Mouse (Mus musculus) cortical plate, adult 2 months (tissue): ENCODE measurements around the gene Thrap3. TPM values are rescaled to one million over a fixed set of nuclear protein-coding genes. Genes with fewer than 3 reads are reported as not detected.

Experiments
- H3K27ac ChIP-seq: fragments of 200-500 bp; 2 replicates; pipeline ENCODE4 v1.5.1; 2012; ENCODE audit warnings: low read length, control low read depth, inconsistent platforms; ENCODE audit not compliant: insufficient read depth
- H3K4me1 ChIP-seq: fragments of 200-500 bp; 2 replicates; pipeline ENCODE4 v1.6.1; 2011; ENCODE audit warnings: low read length; ENCODE audit not compliant: control insufficient read depth, insufficient read depth
- H3K4me3 ChIP-seq: fragments of 200-500 bp; 2 replicates; pipeline ENCODE4 v1.5.1; 2011; ENCODE audit warnings: mild to moderate bottlenecking, low read length, control low read depth; ENCODE audit not compliant: insufficient read depth
- CTCF ChIP-seq: fragments of 200-500 bp; IDR thresholded peaks from 2 replicates; pipeline ENCODE4 v1.5.1; 2011; ENCODE audit warnings: mild to moderate bottlenecking, control low read depth, low read length; ENCODE audit not compliant: insufficient read depth; ENCODE audit errors: extremely low read depth
- POLR2A ChIP-seq: fragments of 200-500 bp; IDR thresholded peaks from 2 replicates; pipeline ENCODE4 v1.6.1; 2011; ENCODE audit warnings: mild to moderate bottlenecking, low read length, control low read depth; ENCODE audit not compliant: insufficient read depth; ENCODE audit errors: extremely low read depth
- polyA plus RNA-seq: library from polyadenylated mRNA; depleted of rRNA; stranded (reverse); fragments of >200 nt; gene quantifications from 2 replicates; pipeline ENCODE4 v1.2.3, GENCODE M21; 2012

Gene Thrap3
- polyA plus RNA-seq, 1 experiment, result 86.1 TPM

DNA sequence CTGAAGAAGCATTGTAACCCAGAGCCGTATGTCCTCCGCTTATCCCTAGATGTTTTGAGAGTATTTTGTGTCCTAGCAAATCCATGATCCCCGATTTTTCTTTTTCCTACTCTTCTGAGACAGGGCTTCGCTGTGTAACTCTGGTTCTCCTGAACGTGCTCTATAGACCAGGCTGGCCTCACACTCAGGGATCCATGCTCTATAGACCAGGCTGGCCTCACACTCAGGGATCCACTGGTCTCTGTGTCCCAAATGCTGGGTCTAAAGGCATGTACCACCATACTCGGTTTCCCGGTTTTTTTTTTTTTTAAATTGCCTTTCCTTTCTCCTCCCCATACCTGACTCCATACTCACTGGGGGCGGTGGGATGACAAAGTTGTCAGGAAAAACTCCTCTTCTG, 41.6 kb downstream of the Thrap3 start:
- Histone ChIP-seq H3K4me1 (no peaks in the 10 kb centered on the region), H3K4me3 (no peak overlapping the region), H3K27ac (no peak overlapping the region)
- TF ChIP-seq POLR2A (no peak), CTCF (no peak)

DNA sequence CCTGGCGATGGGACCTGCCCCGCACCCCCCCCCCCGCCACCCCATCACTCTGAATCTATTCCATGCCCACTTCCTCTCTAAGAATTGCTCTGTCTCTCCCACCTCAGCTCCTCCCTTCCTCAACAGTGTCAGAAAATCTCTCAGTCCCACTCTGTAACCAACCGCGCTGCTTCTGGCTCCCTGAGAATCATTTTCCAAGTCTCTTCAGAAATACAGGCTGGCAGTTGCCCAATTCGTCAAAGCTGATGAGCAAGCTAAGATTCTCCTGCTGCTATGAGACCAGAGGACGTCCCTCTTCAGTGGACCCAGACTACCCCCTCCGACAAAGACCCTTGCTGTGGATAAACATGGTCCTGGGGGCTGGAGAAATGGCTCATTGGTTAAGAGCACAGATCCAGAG, 43.1 kb downstream of the Thrap3 start:
- no peak for TF ChIP-seq CTCF
- no peak for TF ChIP-seq POLR2A
- H3K4me1 ChIP-seq, result no peaks in the 10 kb centered on the region
- no peak overlapping the region for H3K27ac ChIP-seq
- H3K4me3 ChIP-seq, result no peak overlapping the region

DNA sequence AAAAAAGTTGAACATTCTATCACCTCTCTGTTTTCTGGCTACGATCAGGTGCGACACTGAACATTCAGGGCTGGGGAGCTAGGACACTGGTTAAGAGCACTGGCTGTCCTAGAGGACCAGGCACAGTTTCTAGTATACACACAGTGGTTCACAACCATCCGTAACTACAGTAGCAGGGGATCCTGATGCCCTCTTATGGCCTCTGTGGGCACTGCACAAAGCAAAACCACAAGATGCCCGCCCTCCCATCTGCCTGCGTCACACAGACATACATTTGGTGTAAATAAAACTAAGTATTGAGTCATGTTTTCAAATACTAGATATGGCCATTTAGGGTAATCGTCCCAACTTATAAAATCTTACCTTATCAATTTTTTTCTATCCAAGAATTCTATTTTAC, 45.0 kb downstream of the Thrap3 start:
- no peak overlapping the region for H3K27ac ChIP-seq
- no peak overlapping the region for H3K4me3 ChIP-seq
- no peaks in the 10 kb centered on the region for H3K4me1 ChIP-seq
- TF ChIP-seq CTCF (no peak), POLR2A (no peak)

DNA sequence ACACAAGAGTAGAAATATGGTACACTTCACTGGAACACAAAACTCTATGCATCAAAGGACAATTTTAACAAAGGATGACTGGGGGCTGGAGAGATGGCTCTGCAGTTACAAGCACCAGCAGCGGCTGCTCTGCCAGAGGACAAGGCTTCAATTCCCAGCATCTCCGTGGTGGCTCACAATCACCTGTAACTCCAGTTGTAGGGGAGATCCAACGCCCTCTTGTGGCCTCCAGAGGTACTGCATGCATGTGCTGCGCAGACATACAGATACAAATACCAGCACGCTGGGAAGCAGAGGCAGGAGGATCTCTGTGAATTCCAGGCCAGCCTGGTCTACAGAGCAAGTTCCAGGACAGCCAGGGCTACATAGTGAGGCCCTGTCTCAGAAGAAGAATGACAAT, 45.9 kb downstream of the Thrap3 start:
- no peak for TF ChIP-seq POLR2A
- TF ChIP-seq CTCF, result peak; percentile 40; the same call in 1 of the 2 replicates
- Histone ChIP-seq H3K4me3 (no peak overlapping the region), H3K27ac (no peak overlapping the region), H3K4me1 (no peaks in the 10 kb centered on the region)

DNA sequence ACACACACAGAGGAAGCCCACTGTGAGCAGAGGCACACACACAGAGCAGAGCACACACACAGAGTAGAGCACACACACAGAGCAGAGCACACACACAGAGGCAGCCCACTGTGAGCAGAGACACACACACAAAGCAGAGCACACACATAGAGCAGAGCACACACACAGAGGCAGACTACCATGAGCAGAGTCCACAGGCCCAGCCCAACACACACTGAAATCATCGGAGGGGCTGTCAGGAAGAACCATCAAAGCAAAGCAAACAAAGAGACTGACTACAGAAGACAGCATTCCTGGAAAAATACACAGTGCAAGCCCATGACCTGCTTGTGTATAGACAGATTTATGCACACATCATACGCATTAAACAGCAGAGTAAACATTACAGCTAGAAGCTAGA, 46.7 kb downstream of the Thrap3 start:
- TF ChIP-seq CTCF (no peak), POLR2A (no peak)
- no peak overlapping the region for H3K27ac ChIP-seq
- H3K4me3 ChIP-seq, result no peak overlapping the region
- H3K4me1 ChIP-seq, result no peaks in the 10 kb centered on the region

DNA sequence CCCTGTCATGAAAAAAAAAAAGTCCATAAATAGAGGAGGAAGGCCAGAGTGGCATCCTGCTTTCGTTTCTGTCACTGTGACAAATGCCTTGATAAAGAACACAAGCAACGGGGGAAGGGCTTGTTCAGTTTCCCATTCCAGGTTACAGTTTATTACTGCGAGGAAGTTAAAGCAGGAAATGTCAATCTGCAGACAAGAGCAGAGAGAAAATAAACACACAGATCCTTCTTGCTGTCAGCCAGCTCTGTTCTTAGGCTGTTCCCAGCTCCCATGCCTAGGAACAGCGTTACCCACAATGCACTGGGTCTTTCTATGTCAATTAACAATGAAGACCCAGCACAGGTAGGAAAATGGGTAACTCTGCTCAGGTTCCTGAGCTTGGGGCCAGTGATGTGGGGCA, 47.4 kb downstream of the Thrap3 start:
- no peak for TF ChIP-seq POLR2A
- no peak for TF ChIP-seq CTCF
- H3K4me3 ChIP-seq, result no peak overlapping the region
- H3K27ac ChIP-seq, result no peak overlapping the region
- no peaks in the 10 kb centered on the region for H3K4me1 ChIP-seq

DNA sequence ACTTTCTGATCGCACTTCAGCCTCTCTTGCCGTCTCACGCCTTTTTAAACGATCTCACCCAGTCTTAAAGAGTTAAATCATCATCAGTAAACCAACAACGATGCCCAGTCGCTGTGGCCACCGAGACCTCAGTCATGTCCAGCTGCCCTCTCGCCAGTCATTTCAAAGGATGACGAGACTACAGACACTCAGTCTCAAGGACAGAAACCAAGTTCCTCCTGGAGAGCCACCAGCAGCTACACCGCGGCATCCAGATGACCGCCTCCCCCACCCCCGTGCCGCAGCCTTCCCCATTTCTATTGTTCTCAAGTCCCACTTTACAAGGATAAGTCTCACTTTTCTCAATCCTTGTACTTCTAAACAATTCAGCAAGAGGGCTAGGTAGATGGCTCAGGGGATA, 49.7 kb downstream of the Thrap3 start:
- Histone ChIP-seq H3K4me1 (peaks cover 2% of the 10 kb centered on the region; the same call in 1 of the 2 replicates), H3K27ac (no peak overlapping the region), H3K4me3 (no peak overlapping the region)
- no peak for TF ChIP-seq CTCF
- TF ChIP-seq POLR2A, result no peak

DNA sequence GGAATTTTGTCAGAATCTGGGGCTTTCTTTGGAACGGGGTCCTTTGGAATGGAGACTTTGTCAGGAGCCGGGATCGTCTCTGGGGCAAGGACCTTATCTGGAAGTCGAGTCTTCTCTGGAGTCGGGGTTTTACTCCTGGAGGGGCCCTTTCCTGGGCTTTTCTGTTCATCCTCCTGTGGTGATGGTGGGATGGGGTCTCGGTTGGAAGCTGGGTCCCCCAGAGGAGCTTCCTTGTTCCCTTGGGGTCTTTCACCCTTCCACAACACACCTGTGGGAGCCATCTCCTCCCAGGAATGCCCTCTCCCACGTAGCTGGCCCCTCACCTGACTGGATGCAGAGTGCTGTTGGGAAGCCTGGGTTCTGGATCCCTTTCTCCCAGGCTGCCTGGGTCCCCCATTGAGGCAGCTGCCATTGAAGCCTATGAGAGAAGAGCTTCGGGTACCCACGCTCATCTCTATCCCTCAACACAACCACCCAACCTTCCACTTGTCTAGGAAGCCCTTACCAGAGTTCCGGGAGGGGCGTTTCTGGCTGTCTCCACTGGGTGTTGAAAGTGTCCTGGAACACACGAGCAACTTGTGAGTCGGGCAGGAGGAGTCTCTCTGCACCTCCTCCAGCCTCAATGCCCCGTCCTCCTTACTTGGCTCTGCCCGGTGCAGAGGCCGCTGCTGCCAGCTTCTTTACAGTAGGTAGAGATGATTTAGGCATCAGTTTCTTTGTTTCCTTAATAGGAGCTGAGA, 50.7 kb downstream of the Thrap3 start:
- Histone ChIP-seq H3K27ac (no peak overlapping the region), H3K4me3 (no peak overlapping the region), H3K4me1 (peaks cover 2% of the 10 kb centered on the region; the same call in 1 of the 2 replicates)
- TF ChIP-seq CTCF (no peak), POLR2A (no peak)

DNA sequence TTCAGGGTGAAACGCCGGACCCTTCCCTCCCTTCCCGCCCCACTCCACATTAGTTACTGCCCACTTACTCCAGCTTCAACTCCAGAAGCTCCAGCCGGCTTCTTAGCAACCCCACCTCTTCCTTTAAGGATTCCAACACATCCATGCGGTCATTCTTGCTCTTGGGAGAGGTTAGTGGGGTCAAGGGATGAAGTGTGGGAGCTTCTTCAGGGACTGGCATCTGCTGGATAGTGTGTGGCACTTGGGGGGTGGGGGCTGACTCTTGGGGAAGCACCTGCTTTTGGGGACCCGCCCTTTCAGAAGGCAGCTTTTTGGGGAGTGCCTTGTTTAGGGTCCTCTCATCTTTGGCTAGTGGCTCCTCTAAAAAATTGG, 51.6 kb downstream of the Thrap3 start:
- TF ChIP-seq POLR2A (no peak), CTCF (no peak)
- no peak overlapping the region for H3K27ac ChIP-seq
- peaks cover 2% of the 10 kb centered on the region; the same call in 1 of the 2 replicates for H3K4me1 ChIP-seq
- H3K4me3 ChIP-seq, result no peak overlapping the region

DNA sequence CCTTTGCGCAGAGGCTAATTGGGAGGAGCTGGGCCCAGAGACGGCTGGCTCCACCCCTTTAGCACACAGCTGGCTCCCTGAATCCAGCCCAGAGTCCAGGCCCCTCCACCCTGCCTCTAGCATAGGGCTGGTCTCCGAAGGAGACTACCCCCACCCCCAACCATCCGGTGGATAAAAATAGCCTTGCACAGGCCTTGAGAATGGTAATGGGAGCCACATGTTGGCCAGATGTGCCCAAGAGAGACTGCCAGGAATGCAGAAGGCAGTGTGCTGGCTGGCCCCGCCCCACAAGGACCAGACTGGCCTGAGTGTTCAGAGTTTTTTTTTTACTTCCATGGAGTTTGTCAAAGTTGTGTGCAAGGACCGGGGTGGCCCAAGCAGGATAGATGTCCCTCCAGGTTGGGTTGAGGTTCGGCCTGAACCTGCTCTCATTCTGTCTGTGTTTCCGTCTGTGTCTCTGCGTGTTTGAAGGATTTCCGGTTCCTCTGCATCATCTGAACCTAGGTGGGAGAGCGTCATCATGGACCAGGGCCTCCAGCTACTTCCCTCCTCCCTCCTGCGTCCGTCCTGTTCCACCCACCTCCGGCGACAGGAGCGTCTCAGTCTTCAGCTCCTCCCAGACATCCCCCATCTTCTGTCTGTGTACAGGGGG, 52.1 kb downstream of the Thrap3 start:
- Histone ChIP-seq H3K4me3 (no peak overlapping the region), H3K4me1 (peaks cover 2% of the 10 kb centered on the region; the same call in 1 of the 2 replicates), H3K27ac (no peak overlapping the region)
- TF ChIP-seq POLR2A (no peak), CTCF (no peak)
